Mouse (Mus musculus) cerebellum, postnatal 10 days (tissue): ENCODE data around the gene Ube2u.

Experiments
- DNase-seq, 2 experiments: peaks; one replicate each; pipeline ENCODE4 v3.0.0; 2021; ENCODE audit warnings: mixed read lengths in 2 of 2

The Ube2u gene

DNA sequence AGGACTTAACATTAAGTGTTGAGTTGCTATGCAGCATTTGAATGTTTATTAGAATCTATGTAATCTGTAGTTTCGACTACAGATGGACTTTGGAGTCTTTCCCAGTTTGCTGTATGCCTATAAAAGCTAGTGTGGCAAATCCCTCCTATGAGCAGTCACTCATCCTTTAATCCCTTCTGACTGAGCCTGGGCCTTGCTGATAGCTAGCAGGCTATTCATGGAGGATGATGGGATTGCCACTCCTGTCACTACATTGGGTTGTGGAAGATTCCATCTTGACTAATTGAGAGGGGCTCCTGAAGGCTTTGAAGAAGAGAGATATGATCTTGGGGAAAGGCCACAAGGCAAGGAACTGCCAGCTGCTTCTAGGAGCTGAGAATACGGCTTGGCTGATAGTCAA, 74.6 kb downstream of the Ube2u start:
- DNase-seq: no peak

DNA sequence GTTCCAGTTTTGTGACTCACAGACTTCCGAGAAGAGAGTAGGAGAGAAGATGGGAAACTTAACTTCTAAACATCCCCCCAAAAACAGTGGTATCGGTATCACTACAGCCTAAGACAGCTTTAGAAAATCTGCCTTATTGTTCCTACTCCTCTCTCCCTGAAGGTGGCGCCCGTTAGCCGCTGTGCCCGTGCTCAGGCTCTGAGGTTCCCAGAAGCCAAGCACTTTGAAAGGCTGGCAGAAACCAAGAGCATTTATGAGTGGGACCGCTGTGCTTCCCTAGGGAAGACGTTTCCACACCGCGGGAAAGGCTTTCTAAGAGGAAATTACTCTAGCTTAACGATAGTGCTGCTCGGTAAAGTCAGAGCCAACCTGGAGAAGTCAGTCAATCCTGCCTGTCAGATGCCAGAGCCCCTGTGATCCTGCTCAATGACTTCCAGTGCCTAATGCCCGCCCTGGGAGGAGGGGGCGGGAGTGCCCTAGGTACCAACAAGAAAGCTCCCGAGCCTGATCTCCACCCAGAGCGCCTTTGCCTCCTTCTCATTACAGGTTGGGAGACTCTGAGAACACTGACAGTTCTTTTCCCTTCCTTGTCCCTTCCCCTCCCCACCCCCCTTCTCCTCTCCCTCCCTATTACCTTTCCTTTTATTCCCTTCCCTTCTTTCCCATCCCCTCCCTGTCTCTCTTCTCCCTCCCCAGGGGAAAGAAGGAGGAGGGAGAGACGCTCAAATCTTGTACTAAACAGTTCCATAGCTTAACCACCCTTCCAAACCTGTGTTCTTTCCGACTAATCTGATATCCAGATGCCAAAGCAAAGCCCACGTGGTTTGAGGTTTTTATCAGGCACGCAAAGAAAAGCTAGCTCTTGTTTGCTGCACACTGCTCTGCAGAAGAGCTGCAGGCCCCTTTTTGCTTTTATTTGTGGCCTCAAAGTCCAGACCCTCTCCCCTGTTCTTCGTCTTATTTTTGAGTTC, 109.9 kb downstream of the Ube2u start:
- peak; percentile 92 for DNase-seq

DNA sequence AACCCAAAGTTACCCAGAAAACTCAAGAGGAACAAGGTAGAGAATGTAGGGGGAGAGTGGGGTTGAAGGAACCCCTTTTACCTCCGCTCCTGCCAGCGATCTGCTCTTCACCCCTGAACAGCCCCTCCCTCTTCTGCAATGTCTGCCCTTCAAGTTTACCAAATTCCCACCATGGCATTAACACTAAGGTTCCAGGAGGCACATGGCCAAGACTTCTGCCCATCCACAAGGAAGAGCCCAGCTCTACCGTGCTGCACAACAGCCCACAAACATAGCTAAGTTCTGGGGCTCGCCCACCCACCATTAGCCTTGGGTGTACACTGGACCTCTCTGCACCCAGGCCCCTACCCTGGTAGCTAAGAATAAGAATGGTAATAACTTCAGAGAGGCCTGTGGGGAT, 117.1 kb downstream of the Ube2u start:
- peak; percentile 53 to 57 for DNase-seq

DNA sequence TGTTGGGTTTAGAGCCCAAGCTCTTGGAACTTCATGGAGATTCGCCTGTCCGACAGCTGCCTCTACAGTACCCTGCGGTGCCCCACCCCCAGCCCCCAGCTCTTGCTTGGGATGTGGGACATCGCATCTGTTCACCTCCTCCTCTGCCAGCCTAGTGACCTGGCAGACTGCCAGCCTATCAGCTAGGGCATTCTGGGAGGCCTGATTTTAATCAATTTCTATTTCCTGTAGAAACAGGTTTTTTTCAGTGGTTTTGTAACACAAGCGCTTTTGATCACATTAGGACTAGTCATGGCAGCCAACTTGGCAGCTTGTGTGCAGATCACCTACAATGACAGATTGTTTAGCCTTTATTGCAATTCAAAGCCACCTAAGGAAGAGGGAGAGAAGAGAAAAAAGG, 118.0 kb downstream of the Ube2u start:
- peak; percentile 93 to 95 for DNase-seq

DNA sequence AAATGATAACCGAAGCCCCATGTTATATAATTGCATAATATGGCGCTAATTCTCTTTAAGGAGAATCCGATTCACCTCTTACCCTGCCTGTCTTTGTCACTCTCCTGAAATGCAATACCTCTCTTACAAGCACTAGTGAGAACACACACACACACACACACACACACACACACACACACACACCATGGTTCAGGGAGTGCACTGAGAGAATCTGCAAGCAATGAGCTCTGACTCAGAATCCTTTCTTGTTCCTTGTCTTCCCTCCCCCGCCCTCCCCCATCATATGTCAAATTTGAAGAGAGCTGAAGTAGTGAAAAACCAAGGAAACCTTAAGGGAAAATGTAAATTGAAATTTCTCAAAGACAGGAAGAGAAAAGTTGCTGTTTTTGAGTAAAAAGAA, 118.4 kb downstream of the Ube2u start:
- DNase-seq: peak; percentile 39 to 42
